Mouse (Mus musculus): Measurements from ENCODE around the gene Slc34a3. TPM values are rescaled to one million over a fixed set of nuclear protein-coding genes. Genes with fewer than 3 reads are reported as not detected.

The Slc34a3 gene
- polyA plus RNA-seq, 2 experiments = not detected

DNA sequence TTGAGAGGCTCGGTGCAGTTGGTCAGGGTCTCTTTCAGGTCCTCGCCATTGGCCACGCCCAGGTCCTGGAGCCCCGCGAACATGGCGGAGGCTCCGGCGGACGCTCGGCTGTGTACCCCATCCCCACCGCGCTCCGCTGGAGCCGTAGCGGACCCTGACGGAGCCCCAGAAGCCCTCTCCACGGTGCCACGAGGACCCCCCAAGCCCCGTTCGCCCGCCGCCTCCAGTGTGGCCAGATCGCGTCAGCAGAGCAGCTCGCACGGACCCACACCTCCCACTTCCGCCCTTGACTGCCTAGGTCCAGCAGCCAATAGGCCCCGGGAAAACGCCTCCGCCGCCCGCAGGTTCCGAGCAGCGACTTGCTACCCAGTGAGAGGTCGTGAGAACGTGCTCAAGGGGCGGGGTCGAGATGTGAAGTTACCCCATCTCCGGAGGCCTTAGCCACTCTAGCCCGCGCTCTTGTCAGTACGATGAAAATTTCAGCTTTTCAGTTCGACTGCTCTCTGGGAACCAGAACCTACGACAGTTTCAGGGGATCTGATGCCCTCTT is 23.0 kb downstream of the Slc34a3 start, which contains the start of gene Nelfb:
TSS of gene Nelfb (minus strand) at position 369 of the 550 bp plus-strand sequence.
- WGBS = 0% methylated on average over 36 of the region's 44 CpGs
- TF ChIP-seq POLR2A (IDR thresholded peaks at IDR 0.05; ENCODE audit: borderline replicate concordance, extremely low read depth, insufficient read depth, insufficient read length) = peak; percentile 70; the same call in 1 of the 2 replicates

DNA sequence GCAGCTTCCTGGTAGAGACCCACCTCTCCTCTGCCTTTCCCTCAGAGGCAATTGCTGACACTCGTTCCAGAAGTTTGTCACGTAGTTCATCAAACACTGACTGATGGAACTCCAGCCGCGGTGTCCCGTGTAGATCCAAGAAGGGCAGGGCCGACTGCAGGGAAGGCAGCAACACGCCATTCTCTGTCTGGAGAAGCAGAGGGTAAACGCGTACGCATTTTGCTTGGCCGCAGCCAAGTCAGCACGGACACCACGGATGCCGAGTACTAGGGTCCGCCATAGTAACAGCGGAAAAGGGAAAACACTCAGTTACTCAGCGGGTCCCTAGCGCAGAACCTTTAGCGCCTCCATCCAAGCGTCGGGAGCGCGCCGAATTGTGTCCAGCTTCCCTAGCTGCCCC is 23.5 kb downstream of the Slc34a3 start:
- TF ChIP-seq POLR2A (IDR thresholded peaks at IDR 0.05; ENCODE audit: borderline replicate concordance, extremely low read depth, insufficient read depth, insufficient read length) = no peak
- 1% methylated on average over 24 of the region's 24 CpGs for WGBS
- Histone ChIP-seq H3K27me3 (ENCODE audit: control insufficient read depth, insufficient read depth, low read length) (no peaks in the 10 kb centered on the region), H3K9ac (ENCODE audit: low read depth, low read length, severe bottlenecking) (peak overlapping the region; percentile 95), H3K4me3 (replicated peaks; ENCODE audit: low read length) (peak overlapping the region; percentile 89), H3K4me1 (ENCODE audit: control insufficient read depth, insufficient read depth, low read length) (peaks cover 19% of the 10 kb centered on the region; the same call in 1 of the 2 replicates), H3K4me2 (replicated peaks; ENCODE audit: low read depth, low read length, severe bottlenecking) (peak overlapping the region; percentile 68), H3K27ac (replicated peaks; ENCODE audit: low read depth, low read length) (peak overlapping the region; percentile 89), H3K36me3 (ENCODE audit: control insufficient read depth, insufficient read depth, low read length) (peaks cover 32% of the 10 kb centered on the region), H3K9me3 (ENCODE audit: control insufficient read depth, low read length) (no peaks in the 10 kb centered on the region)
- ATAC-seq (ENCODE audit: low FRiP score, low read depth) (peak; percentile 3; the same call in 1 of the 2 replicates), DNase-seq (ENCODE audit: low spot score) (no peak)

More for the DNA sequence above, 23.0 kb downstream of the Slc34a3 start, which contains the start of gene Nelfb:
- H3K4me3 ChIP-seq (replicated peaks; ENCODE audit: low read length) = peak within 1 kb of the TSS; percentile 89
- peak within 1 kb of the TSS; percentile 89 for H3K27ac ChIP-seq (replicated peaks; ENCODE audit: low read depth, low read length)
- peak within 1 kb of the TSS; percentile 68 for H3K4me2 ChIP-seq (replicated peaks; ENCODE audit: low read depth, low read length, severe bottlenecking)
- H3K9ac ChIP-seq (ENCODE audit: low read depth, low read length, severe bottlenecking) = peak within 1 kb of the TSS; percentile 95
- DNase-seq (ENCODE audit: low spot score) (peak; percentile 88), ATAC-seq (ENCODE audit: low FRiP score, low read depth) (peak; percentile 95)
- peaks cover 26% of the 10 kb centered on the region for H3K36me3 ChIP-seq (ENCODE audit: control insufficient read depth, insufficient read depth, low read length)
- H3K4me1 ChIP-seq (ENCODE audit: control insufficient read depth, insufficient read depth, low read length) = peaks cover 19% of the 10 kb centered on the region; the same call in 1 of the 2 replicates
- H3K27me3 ChIP-seq (ENCODE audit: control insufficient read depth, insufficient read depth, low read length) = no peaks in the 10 kb centered on the region
- H3K9me3 ChIP-seq (ENCODE audit: control insufficient read depth, low read length) = no peaks in the 10 kb centered on the region

DNA sequence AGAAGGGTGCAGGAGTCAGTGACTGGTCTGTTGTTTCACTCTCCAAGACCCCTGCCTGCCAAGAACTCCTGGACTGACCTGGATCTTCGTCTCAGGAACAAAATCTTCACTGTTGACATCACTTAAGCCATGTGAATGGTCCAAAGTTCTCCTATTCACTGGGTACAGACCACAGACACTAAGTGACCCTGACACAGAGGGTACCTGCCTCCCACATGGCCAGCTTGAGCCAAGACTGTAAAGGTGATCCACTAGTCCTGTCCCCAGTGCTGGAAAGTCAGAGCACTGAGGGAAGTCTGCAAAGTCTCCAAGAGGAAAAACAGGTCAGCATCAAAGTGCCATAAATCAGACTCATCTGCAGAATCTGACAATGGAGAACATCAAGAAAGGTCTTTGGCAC is 26.6 kb downstream of the Slc34a3 start:
- no peak overlapping the region for H3K27ac ChIP-seq (replicated peaks; ENCODE audit: low read depth, low read length)
- no peaks in the 10 kb centered on the region for H3K9me3 ChIP-seq (ENCODE audit: control insufficient read depth, low read length)
- no peak overlapping the region for H3K9ac ChIP-seq (ENCODE audit: low read depth, low read length, severe bottlenecking)
- no peak overlapping the region for H3K4me2 ChIP-seq (replicated peaks; ENCODE audit: low read depth, low read length, severe bottlenecking)
- TF ChIP-seq POLR2A (IDR thresholded peaks at IDR 0.05; ENCODE audit: borderline replicate concordance, extremely low read depth, insufficient read depth, insufficient read length) = no peak
- H3K4me3 ChIP-seq (replicated peaks; ENCODE audit: low read length) = no peak overlapping the region
- H3K4me1 ChIP-seq (ENCODE audit: control insufficient read depth, insufficient read depth, low read length) = peaks cover 19% of the 10 kb centered on the region; the same call in 1 of the 2 replicates
- no peaks in the 10 kb centered on the region for H3K27me3 ChIP-seq (ENCODE audit: control insufficient read depth, insufficient read depth, low read length)
- WGBS = 82% methylated on average over 1 of the region's 1 CpGs
- DNase-seq (ENCODE audit: low spot score) (no peak), ATAC-seq (ENCODE audit: low FRiP score, low read depth) (no peak)
- peaks cover 63% of the 10 kb centered on the region for H3K36me3 ChIP-seq (ENCODE audit: control insufficient read depth, insufficient read depth, low read length)

GRCm38 (mm10) chr2:25203631-25204214 is 30.4 kb downstream of the Slc34a3 start:
- ATAC-seq (ENCODE audit: low FRiP score, low read depth) (no peak), DNase-seq (ENCODE audit: low spot score) (no peak)
- Histone ChIP-seq H3K27me3 (ENCODE audit: control insufficient read depth, insufficient read depth, low read length) (no peaks in the 10 kb centered on the region), H3K36me3 (ENCODE audit: control insufficient read depth, insufficient read depth, low read length) (peaks cover 93% of the 10 kb centered on the region), H3K4me2 (replicated peaks; ENCODE audit: low read depth, low read length, severe bottlenecking) (no peak overlapping the region), H3K9me3 (ENCODE audit: control insufficient read depth, low read length) (no peaks in the 10 kb centered on the region), H3K9ac (ENCODE audit: low read depth, low read length, severe bottlenecking) (no peak overlapping the region), H3K4me1 (ENCODE audit: control insufficient read depth, insufficient read depth, low read length) (no peaks in the 10 kb centered on the region), H3K4me3 (replicated peaks; ENCODE audit: low read length) (no peak overlapping the region), H3K27ac (replicated peaks; ENCODE audit: low read depth, low read length) (no peak overlapping the region)
- WGBS = 73% methylated on average over 4 of the region's 4 CpGs
- no peak for TF ChIP-seq POLR2A (IDR thresholded peaks at IDR 0.05; ENCODE audit: borderline replicate concordance, extremely low read depth, insufficient read depth, insufficient read length)

DNA sequence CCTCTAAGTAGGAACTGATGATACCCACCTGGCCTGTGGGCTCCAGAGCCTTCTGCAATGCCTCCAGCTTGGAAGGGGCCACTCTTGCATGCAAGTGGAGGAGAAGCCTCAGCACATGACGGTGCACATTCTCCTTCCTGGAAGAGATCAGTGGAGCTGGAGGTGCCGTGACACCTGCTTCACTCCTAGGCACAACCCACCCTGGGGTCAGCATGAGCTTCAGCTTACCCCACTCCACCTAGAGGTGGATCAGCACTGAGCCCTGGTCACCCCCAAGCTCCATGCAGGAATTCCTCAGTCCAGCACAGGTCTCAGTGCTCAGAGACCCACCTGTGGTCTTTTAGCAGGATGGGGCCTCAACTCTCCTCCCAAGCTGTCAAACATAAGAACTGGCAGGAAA is 33.5 kb downstream of the Slc34a3 start:
- TF ChIP-seq POLR2A (IDR thresholded peaks at IDR 0.05; ENCODE audit: borderline replicate concordance, extremely low read depth, insufficient read depth, insufficient read length) = no peak
- 100% methylated on average over 2 of the region's 2 CpGs for WGBS
- Histone ChIP-seq H3K4me1 (ENCODE audit: control insufficient read depth, insufficient read depth, low read length) (0 out of 2 replicates have a peak, but pooled peaks cover 5% of the 10 kb centered on the region), H3K4me3 (replicated peaks; ENCODE audit: low read length) (no peak overlapping the region), H3K9ac (ENCODE audit: low read depth, low read length, severe bottlenecking) (no peak overlapping the region), H3K27ac (replicated peaks; ENCODE audit: low read depth, low read length) (no peak overlapping the region), H3K27me3 (ENCODE audit: control insufficient read depth, insufficient read depth, low read length) (peaks cover 11% of the 10 kb centered on the region; the same call in 1 of the 2 replicates), H3K36me3 (ENCODE audit: control insufficient read depth, insufficient read depth, low read length) (peaks cover 68% of the 10 kb centered on the region), H3K4me2 (replicated peaks; ENCODE audit: low read depth, low read length, severe bottlenecking) (no peak overlapping the region), H3K9me3 (ENCODE audit: control insufficient read depth, low read length) (no peaks in the 10 kb centered on the region)
- no peak for DNase-seq (ENCODE audit: low spot score)
- no peak for ATAC-seq (ENCODE audit: low FRiP score, low read depth)

All from limb, embryonic 14.5 days (tissue).